In the genomic region with DNA sequence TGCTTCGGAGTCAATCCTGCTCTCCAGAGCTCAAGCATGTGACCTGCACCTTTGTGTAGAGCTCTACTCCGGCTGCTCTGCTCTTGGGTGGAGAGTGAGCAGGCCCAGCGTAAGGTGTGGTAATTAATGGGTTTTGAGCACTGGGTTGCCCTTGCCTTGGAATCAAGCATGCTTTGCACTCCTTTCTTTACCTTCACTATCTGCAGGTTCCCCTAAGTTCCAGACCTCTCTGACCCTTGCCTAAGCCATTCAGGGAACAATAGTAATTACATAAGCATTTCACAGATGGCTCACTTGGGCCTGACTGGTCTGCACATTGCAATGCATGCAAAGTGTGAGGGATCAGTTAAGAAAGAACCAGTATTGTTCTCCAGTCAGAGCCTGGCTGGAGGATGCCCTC, we compare ENCODE assay signal across 27 mouse cellular contexts. TPM values are rescaled to one million over a fixed set of nuclear protein-coding genes. Genes with fewer than 3 reads are reported as not detected.
A peak's percentile ranks its signal among the peaks of the same experiment; 100 is the strongest.
DNase-seq lines count a peak whose midpoint lies in the region; ATAC-seq and TF ChIP-seq lines count a peak whose summit lies in the region.
"Had no signal": no experiment of that assay in that cellular context is flagged by ENCODE, and none has a peak within 500 bp of the region (broad histone marks: within the 10 kb centered on the region; RNA-seq: fewer than 3 reads in every experiment).

No protein-coding gene starts in this region.

- no peak overlapping the region for H3K4me2 ChIP-seq in intestine, embryonic 16.5 days (ENCODE audit: low read depth, low read length)
- H3K4me2 ChIP-seq: embryonic facial prominence, embryonic 13.5 days; embryonic facial prominence, embryonic 15.5 days; forebrain, embryonic 12.5 days had no signal

- peak; percentile 94 for DNase-seq in ES-CJ7 (ENCODE audit: low read depth, low spot score)
- DNase-seq in R1 (ENCODE audit: low read depth, low spot score), result peak; percentile 96
- peak; percentile 92 for DNase-seq in ZHBTc4 (ENCODE audit: low read depth, low spot score)
- no peak for DNase-seq in left cerebral cortex, postnatal 10 days (ENCODE audit: extremely low spot score in 1 of 2, low spot score in 2 of 2)
- DNase-seq in embryo, embryonic 9.5 days (ENCODE audit: extremely low spot score), result no peak
- DNase-seq: adrenal gland, adult 2 months; adrenal gland, postnatal 14 days; adrenal gland, postnatal 36 days; B cell, adult 2 months; cerebellum, adult 11-12 months; cerebellum, adult 2 months; cerebellum, adult 9-10 months; cerebellum, postnatal 10 days; cerebellum, postnatal 25 days had no signal

- no peak for TF ChIP-seq CTCF in E14TG2a.4 (conservative IDR thresholded peaks at IDR 0.05; ENCODE audit: low read length)

- 90% methylated on average over 3 of the region's 3 CpGs for WGBS in intestine, embryonic 16.5 days

- H3K9me3 ChIP-seq in E14TG2a.4 (ENCODE audit: low read length), result no peaks in the 10 kb centered on the region
- no peaks in the 10 kb centered on the region for H3K9me3 ChIP-seq in intestine, embryonic 16.5 days (ENCODE audit: control insufficient read depth, low read length)
- H3K9me3 ChIP-seq: embryonic facial prominence, embryonic 13.5 days; embryonic facial prominence, embryonic 15.5 days; forebrain, embryonic 10.5 days; forebrain, embryonic 12.5 days; G1E had no signal

- H3K27me3 ChIP-seq in E14TG2a.4 (ENCODE audit: insufficient read depth, low read length), result no peaks in the 10 kb centered on the region
- no peaks in the 10 kb centered on the region for H3K27me3 ChIP-seq in intestine, embryonic 16.5 days (replicated peaks; ENCODE audit: control insufficient read depth, insufficient read depth, low read length)
- H3K27me3 ChIP-seq: CH12.LX; embryonic facial prominence, embryonic 13.5 days; embryonic facial prominence, embryonic 15.5 days; forebrain, embryonic 12.5 days; Patski had no signal

- H3K4me1 ChIP-seq in E14TG2a.4 (replicated peaks; ENCODE audit: low read depth, low read length), result peaks cover 79% of the 10 kb centered on the region
- H3K4me1 ChIP-seq in intestine, embryonic 16.5 days (ENCODE audit: control insufficient read depth, insufficient read depth, low read length), result no peaks in the 10 kb centered on the region
- H3K4me1 ChIP-seq: embryonic facial prominence, embryonic 13.5 days; embryonic facial prominence, embryonic 15.5 days; forebrain, embryonic 10.5 days; forebrain, embryonic 12.5 days had no signal

- H3K36me3 ChIP-seq in E14TG2a.4 (ENCODE audit: insufficient read depth, low read length), result peaks cover 50% of the 10 kb centered on the region
- H3K36me3 ChIP-seq in intestine, embryonic 16.5 days (ENCODE audit: control insufficient read depth, insufficient read depth, low read length), result 0 out of 2 replicates have a peak, but pooled peaks cover 10% of the 10 kb centered on the region

- intact Hi-C loops in left cerebral cortex, postnatal 10 days (cut with DNase I), result no loop called here

- no peak overlapping the region for H3K9ac ChIP-seq in intestine, embryonic 16.5 days (ENCODE audit: low read depth, low read length)
- H3K9ac ChIP-seq: embryonic facial prominence, embryonic 15.5 days; forebrain, embryonic 12.5 days had no signal

- no peak for ATAC-seq in intestine, embryonic 16.5 days
- ATAC-seq: CD4-positive, CD25-positive, alpha-beta regulatory T cell, adult 4 months; forebrain, embryonic 14.5 days; forebrain, embryonic 16.5 days; Patski had no signal

- peak overlapping the region; percentile 30 for H3K4me3 ChIP-seq in E14TG2a.4 (replicated peaks; ENCODE audit: low read length)
- no peak overlapping the region for H3K4me3 ChIP-seq in intestine, embryonic 16.5 days (ENCODE audit: low read length)
- H3K4me3 ChIP-seq: embryonic facial prominence, embryonic 13.5 days; embryonic facial prominence, embryonic 15.5 days; erythroblast, embryonic 14.5 days; forebrain, embryonic 10.5 days; forebrain, embryonic 12.5 days had no signal

- no peak overlapping the region for H3K27ac ChIP-seq in intestine, embryonic 16.5 days (ENCODE audit: low read length)
- H3K27ac ChIP-seq: embryonic facial prominence, embryonic 13.5 days; embryonic facial prominence, embryonic 15.5 days; forebrain, embryonic 10.5 days; forebrain, embryonic 12.5 days had no signal

RNA-seq across cellular contexts. Expression of a gene that starts 28.6 kb away (rescaled TPM):
- polyA plus RNA-seq in intestine, embryonic 16.5 days (2015; fragmentation: Nextera tagmentation; extraction: Ambion mirVana), result 15.5 and 16.0 TPM in 2 replicates
- 1 to 10 TPM; 5.6 to 6.8 TPM for total RNA-seq in left cerebral cortex, postnatal 10 days (2021)

RNA-seq across cellular contexts. Expression of a gene that starts 29.1 kb away (rescaled TPM):
- 141 and 168 TPM in 2 replicates for polyA plus RNA-seq in intestine, embryonic 16.5 days (2015; fragmentation: Nextera tagmentation; extraction: Ambion mirVana)
- total RNA-seq in left cerebral cortex, postnatal 10 days (2021), result 10 to 100 TPM; 67.3 to 72.1 TPM

Comparison
In these comparisons a context has a peak if more than half of its experiments do, and no peak if none do; other contexts are left out.
1. DNase-seq: peak in ES-CJ7 (single experiment), R1 (single experiment) and ZHBTc4 (single experiment); none in left cerebral cortex, postnatal 10 days (0 of 2) and embryo, embryonic 9.5 days (single experiment).